Mouse (Mus musculus): ENCODE data around the gene Wscd2. TPM values are rescaled to one million over a fixed set of nuclear protein-coding genes. Genes with fewer than 3 reads are reported as not detected.
A peak's percentile ranks its signal among the peaks of the same experiment; 100 is the strongest.

Gene Wscd2
- polyA plus RNA-seq, 1 experiment: 13.6 TPM

- no peak overlapping the region for H3K27ac ChIP-seq (ENCODE audit: control insufficient read depth, insufficient read depth, low read depth, low read length)
- H3K36me3 ChIP-seq (ENCODE audit: control insufficient read depth, insufficient read depth, low read length): no peaks in the 10 kb centered on the region
- peak overlapping the region; percentile 16; the same call in 1 of the 2 replicates for H3K4me3 ChIP-seq (ENCODE audit: control insufficient read depth, low read depth, low read length)
Observed at GRCm38 (mm10) chr5:113600803-113601202, 110.7 kb downstream of the Wscd2 start.

DNA sequence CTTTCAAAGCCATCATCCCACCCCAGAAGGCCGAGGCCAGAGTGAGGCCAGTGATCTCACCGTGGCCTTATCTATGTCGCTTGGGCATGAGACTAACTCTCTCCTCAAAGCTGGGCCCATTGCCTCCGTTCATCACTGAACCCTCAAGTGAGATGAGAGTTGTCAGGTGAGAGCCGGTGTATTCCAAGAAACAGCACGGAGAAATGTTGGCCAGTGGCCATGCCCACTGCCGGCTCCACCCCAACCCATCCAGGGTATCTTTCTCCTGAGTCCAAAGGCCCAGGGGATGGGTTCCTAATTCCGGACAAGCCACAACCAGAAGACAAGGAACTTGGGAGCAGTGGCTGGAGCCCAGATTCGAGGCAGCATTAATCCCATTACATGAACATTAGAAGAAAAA is 113.3 kb downstream of the Wscd2 start:
- Histone ChIP-seq H3K27ac (ENCODE audit: control insufficient read depth, insufficient read depth, low read depth, low read length) (no peak overlapping the region), H3K4me1 (ENCODE audit: control insufficient read depth, insufficient read depth, low read length) (no peaks in the 10 kb centered on the region), H3K27me3 (ENCODE audit: control insufficient read depth, insufficient read depth, low read length) (no peaks in the 10 kb centered on the region), H3K36me3 (ENCODE audit: control insufficient read depth, insufficient read depth, low read length) (no peaks in the 10 kb centered on the region), H3K4me3 (ENCODE audit: control insufficient read depth, low read depth, low read length) (peak overlapping the region; percentile 73)
- TF ChIP-seq CTCF (IDR thresholded peaks at IDR 0.05; ENCODE audit: control insufficient read depth, insufficient read depth, insufficient replicate concordance, low read depth, low read length) (no peak), POLR2A (IDR thresholded peaks at IDR 0.05; ENCODE audit: control insufficient read depth, low read depth, low read length) (no peak)

More at GRCm38 (mm10) chr5:113600803-113601202, 110.7 kb downstream of the Wscd2 start:
- Histone ChIP-seq H3K4me1 (ENCODE audit: control insufficient read depth, insufficient read depth, low read length) (peaks cover 5% of the 10 kb centered on the region), H3K27me3 (ENCODE audit: control insufficient read depth, insufficient read depth, low read length) (no peaks in the 10 kb centered on the region)
- TF ChIP-seq CTCF (IDR thresholded peaks at IDR 0.05; ENCODE audit: control insufficient read depth, insufficient read depth, insufficient replicate concordance, low read depth, low read length) (no peak), POLR2A (IDR thresholded peaks at IDR 0.05; ENCODE audit: control insufficient read depth, low read depth, low read length) (no peak)

GRCm38 (mm10) chr5:113604758-113605157 is 114.6 kb downstream of the Wscd2 start:
- Histone ChIP-seq H3K4me1 (ENCODE audit: control insufficient read depth, insufficient read depth, low read length) (no peaks in the 10 kb centered on the region), H3K27me3 (ENCODE audit: control insufficient read depth, insufficient read depth, low read length) (no peaks in the 10 kb centered on the region), H3K4me3 (ENCODE audit: control insufficient read depth, low read depth, low read length) (peak overlapping the region; percentile 5; the same call in 1 of the 2 replicates), H3K27ac (ENCODE audit: control insufficient read depth, insufficient read depth, low read depth, low read length) (no peak overlapping the region), H3K36me3 (ENCODE audit: control insufficient read depth, insufficient read depth, low read length) (no peaks in the 10 kb centered on the region)
- TF ChIP-seq POLR2A (IDR thresholded peaks at IDR 0.05; ENCODE audit: control insufficient read depth, low read depth, low read length): no peak
- TF ChIP-seq CTCF (IDR thresholded peaks at IDR 0.05; ENCODE audit: control insufficient read depth, insufficient read depth, insufficient replicate concordance, low read depth, low read length): no peak

GRCm38 (mm10) chr5:113606121-113606520 is 116.0 kb downstream of the Wscd2 start:
- no peak for TF ChIP-seq CTCF (IDR thresholded peaks at IDR 0.05; ENCODE audit: control insufficient read depth, insufficient read depth, insufficient replicate concordance, low read depth, low read length)
- TF ChIP-seq POLR2A (IDR thresholded peaks at IDR 0.05; ENCODE audit: control insufficient read depth, low read depth, low read length): no peak
- no peaks in the 10 kb centered on the region for H3K4me1 ChIP-seq (ENCODE audit: control insufficient read depth, insufficient read depth, low read length)
- H3K27me3 ChIP-seq (ENCODE audit: control insufficient read depth, insufficient read depth, low read length): no peaks in the 10 kb centered on the region
- no peak overlapping the region for H3K27ac ChIP-seq (ENCODE audit: control insufficient read depth, insufficient read depth, low read depth, low read length)
- no peaks in the 10 kb centered on the region for H3K36me3 ChIP-seq (ENCODE audit: control insufficient read depth, insufficient read depth, low read length)
- H3K4me3 ChIP-seq (ENCODE audit: control insufficient read depth, low read depth, low read length): no peak overlapping the region

DNA sequence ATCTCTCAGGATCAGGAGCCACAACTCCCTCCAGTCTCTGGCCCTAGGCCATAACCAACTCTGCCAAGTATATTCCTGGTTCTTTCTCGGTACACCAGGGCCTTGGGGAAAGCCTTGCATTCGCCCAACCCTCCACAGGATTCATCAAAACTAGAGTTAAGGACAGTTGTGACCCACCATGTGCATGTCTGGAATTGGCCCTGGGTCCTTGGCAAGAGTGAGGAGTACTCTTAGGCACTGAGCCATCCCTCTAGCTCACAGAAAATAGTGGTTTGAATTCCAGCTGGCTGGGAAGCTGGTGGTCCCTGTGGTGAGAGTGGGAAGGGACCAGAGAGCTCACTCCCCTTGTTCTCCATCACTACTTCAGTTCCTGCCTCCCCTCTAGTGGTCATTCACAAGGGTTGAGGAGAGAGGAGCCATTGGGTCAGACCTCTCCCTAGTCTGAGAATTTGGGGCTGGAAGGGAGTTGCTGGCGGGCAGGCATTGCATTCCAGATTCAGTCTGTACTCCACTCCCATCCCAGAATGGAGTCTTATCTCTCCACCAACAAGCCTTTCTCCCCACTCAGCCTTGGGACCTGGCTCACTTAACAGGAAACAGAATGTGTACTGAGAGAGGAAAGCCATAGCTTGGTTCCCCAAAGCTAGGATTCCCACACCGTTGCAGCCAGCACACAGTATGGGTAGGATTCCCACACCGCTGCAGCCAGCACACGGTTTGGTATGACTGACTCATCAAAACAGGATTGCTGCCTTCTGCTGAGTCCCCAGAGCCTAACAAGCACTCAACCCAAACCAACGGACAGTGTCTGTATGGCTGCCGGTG is 117.0 kb downstream of the Wscd2 start:
- Histone ChIP-seq H3K27me3 (ENCODE audit: control insufficient read depth, insufficient read depth, low read length) (no peaks in the 10 kb centered on the region), H3K27ac (ENCODE audit: control insufficient read depth, insufficient read depth, low read depth, low read length) (no peak overlapping the region; the same call in 1 of the 2 replicates), H3K4me1 (ENCODE audit: control insufficient read depth, insufficient read depth, low read length) (no peaks in the 10 kb centered on the region), H3K36me3 (ENCODE audit: control insufficient read depth, insufficient read depth, low read length) (no peaks in the 10 kb centered on the region), H3K4me3 (ENCODE audit: control insufficient read depth, low read depth, low read length) (no peak overlapping the region)
- TF ChIP-seq CTCF (IDR thresholded peaks at IDR 0.05; ENCODE audit: control insufficient read depth, insufficient read depth, insufficient replicate concordance, low read depth, low read length) (no peak), POLR2A (IDR thresholded peaks at IDR 0.05; ENCODE audit: control insufficient read depth, low read depth, low read length) (no peak)

DNA sequence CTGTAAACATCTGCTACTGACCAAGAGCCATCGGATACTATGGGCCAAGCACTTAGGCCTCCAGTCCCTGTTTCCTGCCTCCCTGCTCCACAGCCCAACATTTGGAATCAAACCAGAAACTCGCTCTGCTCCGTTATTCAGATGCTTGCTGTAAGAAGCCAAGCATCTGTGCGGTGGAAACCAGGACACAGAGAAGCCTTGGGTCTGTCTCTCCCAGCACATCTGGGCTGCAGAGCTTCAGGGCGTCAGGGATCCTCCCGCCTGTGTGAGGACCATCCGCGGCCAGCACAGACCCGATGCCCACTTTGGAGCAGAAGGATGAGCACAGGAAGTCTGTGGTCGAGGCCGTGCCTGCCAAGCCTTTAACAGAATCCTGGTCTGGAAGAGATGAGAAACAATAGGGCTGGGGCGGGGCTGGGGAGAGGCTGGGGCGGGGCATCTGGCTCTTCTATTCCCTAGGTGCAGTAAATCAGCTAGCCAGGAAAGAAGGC is 117.9 kb downstream of the Wscd2 start:
- Histone ChIP-seq H3K4me3 (ENCODE audit: control insufficient read depth, low read depth, low read length) (no peak overlapping the region), H3K36me3 (ENCODE audit: control insufficient read depth, insufficient read depth, low read length) (no peaks in the 10 kb centered on the region), H3K27ac (ENCODE audit: control insufficient read depth, insufficient read depth, low read depth, low read length) (no peak overlapping the region), H3K4me1 (ENCODE audit: control insufficient read depth, insufficient read depth, low read length) (0 out of 2 replicates have a peak, but pooled peaks cover 2% of the 10 kb centered on the region), H3K27me3 (ENCODE audit: control insufficient read depth, insufficient read depth, low read length) (no peaks in the 10 kb centered on the region)
- TF ChIP-seq POLR2A (IDR thresholded peaks at IDR 0.05; ENCODE audit: control insufficient read depth, low read depth, low read length) (no peak), CTCF (IDR thresholded peaks at IDR 0.05; ENCODE audit: control insufficient read depth, insufficient read depth, insufficient replicate concordance, low read depth, low read length) (no peak)

- H3K4me1 ChIP-seq (ENCODE audit: control insufficient read depth, insufficient read depth, low read length): 0 out of 2 replicates have a peak, but pooled peaks cover 2% of the 10 kb centered on the region
- no peaks in the 10 kb centered on the region for H3K36me3 ChIP-seq (ENCODE audit: control insufficient read depth, insufficient read depth, low read length)
- TF ChIP-seq POLR2A (IDR thresholded peaks at IDR 0.05; ENCODE audit: control insufficient read depth, low read depth, low read length): no peak
- TF ChIP-seq CTCF (IDR thresholded peaks at IDR 0.05; ENCODE audit: control insufficient read depth, insufficient read depth, insufficient replicate concordance, low read depth, low read length): no peak
- no peaks in the 10 kb centered on the region for H3K27me3 ChIP-seq (ENCODE audit: control insufficient read depth, insufficient read depth, low read length)
- H3K27ac ChIP-seq (ENCODE audit: control insufficient read depth, insufficient read depth, low read depth, low read length): no peak overlapping the region
- H3K4me3 ChIP-seq (ENCODE audit: control insufficient read depth, low read depth, low read length): no peak overlapping the region
Observed at GRCm38 (mm10) chr5:113608511-113608910, 118.4 kb downstream of the Wscd2 start.

Measured in testis, adult 2 months (tissue).